Mouse (Mus musculus): ENCODE results near the gene Chia1.

DNA sequence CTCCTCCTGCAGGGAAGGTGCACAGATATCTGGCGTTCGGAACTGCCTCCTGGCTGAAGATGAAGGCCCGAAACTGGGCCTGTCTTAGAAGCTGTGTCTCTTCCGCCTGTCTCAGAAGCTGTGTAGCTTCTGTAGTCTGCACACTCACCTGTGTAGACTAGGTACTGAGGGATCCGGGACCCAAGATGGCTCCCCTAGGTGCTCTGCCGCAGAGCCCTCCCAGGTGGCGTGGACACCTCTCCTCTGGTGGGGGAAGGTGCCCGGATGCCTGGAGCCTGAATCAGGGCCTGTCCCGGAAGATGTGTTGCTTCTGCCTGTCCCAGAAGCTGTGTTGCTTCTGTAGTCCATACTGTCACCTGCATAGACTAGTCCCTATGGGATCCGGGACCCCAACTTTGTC is 31.1 kb downstream of the Chia1 start:
- TF ChIP-seq POLR2A (IDR thresholded peaks at IDR 0.05; ENCODE audit: low read depth, low read length) (no peak), CTCF (IDR thresholded peaks at IDR 0.05; ENCODE audit: extremely low read depth, insufficient read length, insufficient replicate concordance, low read depth, low read length) (no peak)
